Mouse (Mus musculus): ENCODE results near the gene Gatad2b.

GRCm38 (mm10) chr3:90294064-90294440, 1.1 kb downstream of the Gatad2b start:
- TF ChIP-seq CTCF (IDR thresholded peaks at IDR 0.05; ENCODE audit: borderline replicate concordance, insufficient read depth, low read depth, low read length) (no peak), POLR2A (IDR thresholded peaks at IDR 0.05; ENCODE audit: borderline replicate concordance, insufficient read depth, low read length) (no peak)
